Mouse (Mus musculus) testis, adult 2 months (tissue): ENCODE data around the gene Ccdc71.

Source experiments
- CTCF ChIP-seq: fragments of 200-500 bp; IDR thresholded peaks from 2 replicates; pipeline ENCODE4 v1.5.1; 2012; ENCODE audit warnings: low read depth, mild to moderate bottlenecking, inconsistent platforms, low read length, moderate library complexity; ENCODE audit not compliant: control insufficient read depth, insufficient read depth, insufficient replicate concordance
- POLR2A ChIP-seq: fragments of 200-500 bp; IDR thresholded peaks from 2 replicates; pipeline ENCODE4 v1.6.1; 2012; ENCODE audit warnings: low read depth, mild to moderate bottlenecking, inconsistent platforms, low read length, moderate library complexity; ENCODE audit not compliant: control insufficient read depth

- TF ChIP-seq POLR2A (no peak), CTCF (no peak)
Observed at GRCm38 (mm10) chr9:108483051-108483790, 22.9 kb downstream of the Ccdc71 start.
